Mouse (Mus musculus) retina, embryonic 14.5 days (tissue): ENCODE measurements around the gene Dqx1.

Experiments used
- DNase-seq: peaks from one replicate; pipeline ENCODE4 v3.0.0-alpha.2; 2015; ENCODE audit warnings: low spot score

The Dqx1 gene

DNA sequence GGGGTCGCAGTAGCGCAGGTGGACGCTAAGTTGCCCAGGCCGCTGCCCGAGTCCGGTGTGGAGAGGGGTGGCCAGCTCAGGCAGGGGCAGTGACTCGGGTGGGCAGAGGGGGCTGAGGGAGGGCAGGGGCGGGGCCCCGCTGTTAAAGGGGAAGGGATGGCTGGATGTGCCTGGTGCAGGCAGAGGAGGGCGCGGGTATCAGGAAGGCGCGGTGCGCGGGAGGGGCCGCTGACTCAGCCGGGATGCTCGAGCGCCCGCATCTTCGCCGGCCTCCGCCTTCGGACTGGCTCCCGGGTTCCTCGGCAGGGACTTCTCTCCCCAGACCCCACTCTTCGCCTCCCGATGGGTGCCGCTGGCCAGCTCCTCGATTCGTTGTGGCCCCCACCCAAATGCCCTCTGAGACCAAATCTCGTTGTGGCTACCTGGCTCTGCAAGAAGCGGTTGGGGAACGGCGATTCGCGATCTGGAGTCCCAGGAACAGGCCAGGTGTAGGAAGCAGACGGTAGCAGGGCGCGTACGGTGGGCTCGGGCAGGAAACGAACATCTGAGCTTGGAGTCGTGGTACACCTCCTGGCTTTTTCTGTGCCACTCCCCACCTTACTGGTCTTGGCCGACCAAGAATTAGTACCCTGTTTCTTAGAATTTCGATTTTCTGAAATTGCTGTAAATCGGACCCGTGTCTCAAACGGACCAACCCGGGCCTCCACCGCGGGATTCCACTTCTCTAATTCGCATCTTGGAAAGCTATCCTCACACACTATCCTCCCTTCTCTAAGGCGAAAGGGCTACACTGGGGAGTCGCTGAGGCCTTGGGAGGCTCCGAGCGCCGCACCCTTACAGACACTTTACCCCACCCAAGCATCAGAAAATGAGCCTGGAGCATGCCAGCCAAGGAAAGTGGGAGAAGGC is 12.9 kb downstream of the Dqx1 start:
- DNase-seq = peak; percentile 60

DNA sequence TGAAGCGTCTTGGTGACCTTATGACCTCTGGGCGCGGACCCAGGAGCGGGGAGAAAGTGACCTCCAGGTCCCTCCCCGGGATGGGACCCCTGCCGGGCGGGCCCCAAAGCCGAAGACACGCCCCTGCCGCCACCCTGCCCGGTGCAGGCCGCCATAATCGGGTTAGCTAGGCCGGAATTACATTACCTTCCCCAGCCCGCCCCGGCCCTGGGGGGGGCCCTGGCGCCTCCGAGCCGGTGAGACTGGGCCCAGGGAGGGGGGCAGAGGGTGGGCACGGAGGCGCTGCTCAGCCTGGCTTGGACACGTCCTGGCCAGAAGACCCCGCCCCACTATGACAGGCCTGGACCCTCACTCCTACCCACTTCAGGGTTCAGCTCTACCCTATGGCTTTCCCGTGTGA is 13.6 kb downstream of the Dqx1 start:
- no peak for DNase-seq

DNA sequence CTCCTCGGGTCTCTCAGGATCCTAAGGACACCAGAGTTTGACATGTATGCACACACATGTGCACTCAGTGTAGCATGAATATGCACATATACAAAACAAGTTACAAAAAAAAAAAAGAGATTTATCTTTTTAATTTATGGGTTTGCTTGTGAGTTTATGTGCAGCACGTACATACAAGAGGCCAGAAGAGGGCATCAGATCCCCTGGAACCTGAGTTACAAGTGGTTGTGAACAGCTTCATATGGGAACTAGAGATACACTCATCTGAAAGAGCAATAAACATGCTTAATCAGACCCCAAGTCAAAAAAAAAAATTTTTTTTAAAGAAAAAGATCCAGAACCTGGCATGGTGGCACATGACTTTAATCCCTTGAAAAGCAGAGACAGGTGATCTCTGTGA is 17.3 kb downstream of the Dqx1 start:
- DNase-seq = no peak

DNA sequence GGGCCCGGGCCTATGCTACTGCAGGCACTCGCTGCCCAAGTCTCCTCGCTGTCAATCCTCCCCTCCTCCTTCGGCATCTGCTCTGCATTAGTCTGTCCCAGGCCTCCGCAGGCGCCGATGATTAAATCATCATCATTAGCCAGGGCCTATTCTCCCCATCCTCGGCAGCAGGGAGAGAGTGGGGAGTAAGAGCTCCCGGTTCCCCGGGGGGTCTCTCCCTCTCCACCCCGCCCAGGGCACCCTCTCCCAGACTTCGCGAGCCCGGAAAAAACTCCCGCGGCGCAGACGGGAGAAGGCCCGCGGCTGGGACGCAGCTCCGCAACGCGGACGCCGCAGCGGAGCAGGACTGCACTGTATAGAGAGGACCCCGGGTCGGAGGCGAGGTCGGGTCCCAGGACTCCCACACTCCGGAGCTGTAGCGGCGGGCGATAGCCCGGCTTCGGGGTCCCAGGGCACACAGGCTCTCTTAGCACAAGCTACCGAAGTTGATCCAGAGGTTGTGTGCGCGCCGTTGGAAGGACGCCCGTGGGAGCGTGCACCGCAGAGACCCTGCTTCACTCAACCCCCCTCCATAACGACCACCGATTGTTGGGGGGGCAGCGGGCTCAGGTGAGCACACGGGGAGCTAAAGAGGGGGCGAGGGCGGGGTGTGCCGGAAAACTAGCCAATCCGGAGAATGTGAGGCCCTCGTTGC is 20.1 kb downstream of the Dqx1 start, which contains the start of gene Pcgf1:
Gene Pcgf1 (plus strand): TSS at position 240 of the 694 bp plus-strand sequence.
- DNase-seq = no peak

DNA sequence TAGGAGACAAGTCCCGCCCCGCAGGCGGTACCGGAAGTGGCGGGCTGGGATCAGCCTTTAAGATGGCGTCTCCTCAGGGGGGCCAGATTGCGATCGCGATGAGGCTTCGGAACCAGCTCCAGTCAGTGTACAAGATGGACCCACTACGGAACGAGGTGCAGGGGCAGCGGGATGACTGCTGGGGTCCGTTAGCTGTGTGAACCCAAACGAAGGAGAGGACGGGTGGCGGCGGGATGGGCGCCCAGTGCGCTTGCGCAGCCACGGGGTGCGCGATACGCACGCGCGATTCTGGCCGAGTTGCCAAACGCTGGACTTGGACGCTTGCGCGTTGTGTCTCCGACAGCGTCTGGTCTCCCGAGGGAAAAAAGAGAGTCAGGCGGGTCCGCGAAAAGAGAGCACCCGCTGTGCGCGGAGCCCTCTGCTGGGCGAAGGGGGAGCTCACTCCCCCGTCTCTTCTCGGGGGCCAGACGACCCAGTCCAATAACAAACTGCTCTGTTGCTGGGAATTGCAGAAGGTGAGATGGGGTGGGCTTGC is 20.7 kb downstream of the Dqx1 start:
- peak; percentile 100 for DNase-seq

DNA sequence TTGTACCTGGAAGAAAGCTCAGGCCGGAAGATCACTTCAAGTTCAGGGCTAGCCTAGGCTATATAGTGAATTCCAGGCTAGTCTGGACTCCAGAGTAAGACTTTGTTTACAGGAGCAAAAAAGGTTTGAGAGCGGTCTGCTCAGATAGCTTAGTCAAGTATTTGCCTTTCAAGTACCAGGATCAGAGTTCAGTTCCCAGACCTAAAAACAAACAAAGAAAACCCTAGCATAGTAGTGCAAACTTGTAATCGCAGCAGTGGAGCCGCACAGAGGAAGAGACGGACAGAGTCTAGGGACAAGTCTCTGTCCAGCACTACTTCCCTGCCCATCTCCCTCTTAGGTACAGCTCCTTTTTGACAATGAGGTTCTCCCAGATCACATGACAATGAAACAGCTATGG is 22.6 kb downstream of the Dqx1 start:
- DNase-seq = no peak

DNA sequence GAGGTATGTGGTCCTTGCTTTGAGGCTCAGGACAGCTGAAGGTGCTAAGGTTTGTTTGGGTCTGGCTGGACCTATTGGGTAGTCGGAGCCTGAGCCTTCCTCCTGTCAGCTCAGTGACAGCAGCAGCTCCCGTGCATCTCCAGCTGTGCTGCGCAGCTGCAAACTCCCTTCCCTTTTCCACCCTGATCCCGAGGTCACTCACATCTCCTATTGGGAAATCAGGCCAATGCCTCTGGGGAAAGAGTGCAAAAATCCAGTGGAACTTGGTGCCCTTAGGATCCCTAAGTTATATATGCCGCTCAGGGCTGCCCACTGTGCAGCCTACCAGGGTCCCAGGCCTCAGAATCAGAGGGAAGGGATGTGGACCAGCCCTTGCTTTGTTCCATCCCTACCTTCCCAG is 25.9 kb downstream of the Dqx1 start:
- DNase-seq = no peak

DNA sequence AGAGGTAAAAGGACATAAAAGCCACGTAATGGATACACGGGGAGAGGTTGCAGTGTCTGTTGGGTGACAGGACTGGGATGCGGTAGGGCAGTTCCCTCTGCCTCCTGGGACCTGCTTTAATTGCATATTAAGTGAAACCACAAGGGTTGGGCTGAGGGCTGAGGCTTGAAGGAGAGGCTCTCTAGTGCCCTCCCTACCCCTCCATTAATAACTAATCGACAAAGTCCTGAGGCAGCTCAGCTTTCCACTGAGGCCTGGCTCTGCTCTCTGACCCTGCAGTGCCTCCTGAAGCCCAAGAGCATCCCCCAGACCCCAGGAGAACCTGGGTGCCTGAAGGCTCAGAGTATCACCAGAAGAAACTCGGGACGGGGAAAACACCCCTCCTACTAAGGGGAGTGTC is 26.8 kb downstream of the Dqx1 start:
- DNase-seq = no peak

DNA sequence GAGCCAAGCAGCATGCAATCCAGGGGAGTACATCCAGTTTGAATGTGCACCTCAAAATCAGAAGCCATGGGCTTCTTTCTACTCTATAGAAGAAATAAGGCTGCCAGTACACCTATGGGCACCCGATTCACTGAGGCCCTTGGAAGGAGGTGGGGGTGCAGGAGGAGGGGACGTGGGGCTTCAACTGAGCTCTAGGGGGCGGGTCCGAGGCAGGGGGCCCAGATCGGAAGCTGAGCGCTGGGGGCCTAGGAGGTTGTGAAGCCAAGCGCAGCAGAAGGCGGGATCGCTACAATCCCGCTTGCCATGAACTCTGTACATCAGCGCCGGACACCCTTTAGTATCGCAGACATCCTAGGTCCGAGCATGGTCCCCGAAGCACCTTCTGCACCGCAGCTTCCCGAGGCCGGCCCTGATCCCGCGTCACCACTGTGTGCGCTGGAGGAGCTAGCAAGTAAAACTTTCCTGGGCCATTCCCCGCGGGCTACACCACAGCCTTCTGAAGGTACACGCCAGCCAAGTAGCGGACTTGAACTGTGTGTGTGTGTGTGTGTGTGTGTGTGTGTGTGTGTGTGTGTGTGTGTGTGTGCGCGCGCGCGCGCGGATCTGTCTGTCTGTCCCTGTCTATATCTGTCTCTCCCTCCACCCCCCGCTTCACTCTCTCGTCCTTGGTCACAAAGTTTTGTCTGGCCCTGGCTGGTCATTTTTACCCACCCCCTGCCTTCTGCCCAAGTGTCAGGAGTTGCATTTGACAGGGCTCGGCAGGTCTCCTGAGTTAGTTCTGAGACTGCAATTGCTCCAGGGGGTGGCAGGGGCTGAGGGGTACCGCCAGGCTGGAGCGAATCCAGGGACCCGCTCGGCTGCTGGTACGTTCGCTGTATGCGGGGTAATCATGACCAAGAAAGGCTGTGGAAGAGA is 28.7 kb downstream of the Dqx1 start, which contains the start of gene Lbx2:
Gene Lbx2 (plus strand): TSS at position 247 of the 915 bp plus-strand sequence.
- DNase-seq = no peak

DNA sequence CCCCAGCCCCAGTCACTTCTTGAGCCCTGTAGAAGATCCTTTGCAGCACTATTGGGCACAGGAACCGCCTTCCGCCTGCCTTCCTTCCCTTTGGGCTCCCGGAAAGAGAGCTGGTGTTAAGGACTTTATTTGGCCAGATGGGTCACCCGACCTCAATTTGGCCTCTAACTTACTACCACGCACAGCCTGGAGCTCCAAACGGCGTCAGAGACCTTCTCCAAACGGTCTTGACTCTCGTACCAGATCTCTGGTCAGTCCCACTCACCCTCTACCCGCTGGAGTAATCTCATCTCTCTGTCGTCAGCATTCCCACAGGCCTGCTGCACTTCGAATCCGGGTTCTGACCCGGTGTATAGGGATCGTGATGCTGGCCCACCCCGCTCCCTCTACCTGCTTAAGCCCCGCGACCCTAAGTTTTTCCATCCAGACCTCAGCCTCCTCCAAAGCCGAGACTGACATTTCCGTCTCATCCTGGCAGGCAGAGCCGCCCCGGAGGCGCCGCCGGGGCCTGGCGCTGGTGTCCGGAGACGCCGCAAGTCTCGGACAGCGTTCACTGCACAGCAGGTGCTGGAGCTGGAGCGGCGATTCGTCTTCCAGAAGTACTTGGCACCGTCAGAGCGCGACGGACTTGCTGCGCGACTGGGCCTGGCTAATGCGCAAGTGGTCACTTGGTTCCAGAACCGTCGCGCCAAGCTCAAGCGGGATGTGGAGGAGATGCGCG is 29.7 kb downstream of the Dqx1 start:
- no peak for DNase-seq

DNA sequence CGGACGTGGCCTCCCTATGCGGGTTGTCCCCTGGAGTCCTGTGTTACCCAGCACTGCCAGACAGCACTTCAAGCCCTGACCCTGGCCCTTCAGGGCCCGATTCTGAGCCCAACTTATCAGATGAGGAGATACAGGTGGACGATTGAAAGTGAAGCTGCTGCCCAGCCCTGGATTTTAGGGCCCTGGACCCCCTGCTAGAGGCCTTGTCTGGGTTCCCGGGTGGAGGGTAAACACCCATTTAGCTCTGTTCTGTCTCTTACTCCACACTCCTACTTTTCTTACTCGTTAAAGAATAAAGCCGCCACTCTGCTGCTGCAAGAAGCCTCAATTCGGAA is 30.2 kb downstream of the Dqx1 start:
- no peak for DNase-seq

DNA sequence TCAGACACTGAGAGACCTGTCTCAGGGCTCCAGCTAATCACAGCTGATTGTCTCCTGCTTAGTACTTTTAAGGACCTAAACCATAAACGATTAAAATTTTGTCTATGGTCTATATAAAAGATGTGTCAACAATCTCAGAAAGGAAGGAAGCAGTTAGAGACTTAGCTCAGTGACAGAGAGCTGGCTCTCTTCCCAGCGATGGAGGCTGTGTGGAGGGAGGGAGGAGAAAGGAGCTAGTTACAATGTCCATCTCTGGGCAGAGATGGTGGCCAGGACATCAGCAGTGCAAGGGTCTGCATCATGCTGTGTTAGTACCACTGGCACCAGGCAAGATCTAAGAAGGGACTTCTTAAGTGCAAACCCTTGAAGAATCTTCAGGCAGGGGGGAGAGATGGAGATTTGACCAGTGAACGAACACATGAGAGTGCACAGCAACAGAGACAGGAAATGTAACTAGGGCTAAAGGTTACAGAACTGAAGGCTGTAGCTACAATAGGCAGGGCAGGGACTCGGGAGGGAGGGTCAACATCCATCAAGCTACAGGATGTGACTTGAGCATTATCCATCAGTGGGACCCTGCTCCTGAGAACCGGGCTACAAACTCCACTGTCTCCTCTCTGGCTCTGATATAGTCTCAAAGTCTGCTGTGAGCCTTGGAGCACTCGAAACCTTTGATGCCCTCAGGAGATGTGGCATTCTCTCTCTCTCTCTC is 34.9 kb downstream of the Dqx1 start:
- DNase-seq = no peak

DNA sequence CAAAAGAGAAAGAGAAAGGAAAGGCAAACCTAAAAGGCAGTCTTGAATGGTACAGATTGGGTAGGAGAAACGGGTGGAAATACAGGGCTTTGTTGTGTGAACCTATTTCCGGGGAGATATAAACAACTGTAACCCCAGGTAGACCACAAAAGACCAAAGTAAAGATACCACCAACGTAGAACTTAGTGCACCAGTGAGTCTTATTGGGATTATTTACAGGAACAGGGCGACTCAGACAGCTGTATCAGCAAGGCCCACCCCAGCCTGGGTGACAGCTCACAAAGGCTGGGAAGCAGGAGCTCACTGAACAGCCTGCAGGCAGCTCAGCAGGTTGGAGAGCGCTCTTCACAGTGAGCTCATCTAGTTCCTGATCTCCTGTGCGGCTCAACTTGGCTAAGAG is 38.3 kb downstream of the Dqx1 start:
- no peak for DNase-seq

DNA sequence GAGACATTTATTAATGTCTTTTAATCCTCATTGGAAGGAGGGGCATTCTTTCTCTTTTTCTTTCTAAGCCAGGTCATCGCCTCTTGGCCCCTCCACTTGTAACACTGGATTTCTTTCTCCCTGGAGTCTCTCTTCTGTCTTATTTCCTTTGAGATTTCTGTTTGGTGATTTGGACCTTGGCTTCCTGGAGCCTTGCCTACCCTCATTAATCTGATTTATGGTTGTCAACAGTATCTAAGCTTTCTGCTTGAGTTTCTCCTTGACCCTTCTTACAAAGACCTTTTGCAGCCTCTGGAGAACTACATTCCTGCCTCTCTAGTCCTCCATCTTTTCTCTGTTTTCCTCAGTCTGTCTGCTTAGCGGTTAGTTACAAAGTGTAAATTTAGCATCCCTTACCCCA is 40.8 kb downstream of the Dqx1 start:
- DNase-seq = no peak

DNA sequence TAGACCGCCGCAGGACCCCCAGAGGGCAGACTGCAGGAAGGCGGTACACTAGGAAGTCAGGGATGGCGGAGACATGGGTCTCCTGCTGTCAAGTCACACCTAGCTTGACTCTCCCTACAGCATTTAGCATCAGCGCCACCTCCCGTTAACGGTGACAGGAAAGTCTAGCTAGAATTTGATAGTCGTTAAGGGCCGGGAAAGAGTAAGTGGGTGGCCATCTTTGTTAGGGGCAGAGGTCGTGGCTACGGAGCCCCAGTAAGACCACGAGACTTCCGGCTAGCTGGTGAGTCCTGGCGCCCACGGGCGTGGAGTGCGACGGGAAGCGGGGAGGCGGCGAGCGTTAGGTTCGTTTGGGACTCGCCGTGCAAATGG is 43.7 kb downstream of the Dqx1 start, which contains the start of the genes Ccdc142 and Gm42688:
Gene Ccdc142 (plus strand): TSS at position 286 of the 372 bp plus-strand sequence.
Gene Gm42688 (plus strand): TSS at position 302 of the 372 bp plus-strand sequence.
- DNase-seq = peak; percentile 88

DNA sequence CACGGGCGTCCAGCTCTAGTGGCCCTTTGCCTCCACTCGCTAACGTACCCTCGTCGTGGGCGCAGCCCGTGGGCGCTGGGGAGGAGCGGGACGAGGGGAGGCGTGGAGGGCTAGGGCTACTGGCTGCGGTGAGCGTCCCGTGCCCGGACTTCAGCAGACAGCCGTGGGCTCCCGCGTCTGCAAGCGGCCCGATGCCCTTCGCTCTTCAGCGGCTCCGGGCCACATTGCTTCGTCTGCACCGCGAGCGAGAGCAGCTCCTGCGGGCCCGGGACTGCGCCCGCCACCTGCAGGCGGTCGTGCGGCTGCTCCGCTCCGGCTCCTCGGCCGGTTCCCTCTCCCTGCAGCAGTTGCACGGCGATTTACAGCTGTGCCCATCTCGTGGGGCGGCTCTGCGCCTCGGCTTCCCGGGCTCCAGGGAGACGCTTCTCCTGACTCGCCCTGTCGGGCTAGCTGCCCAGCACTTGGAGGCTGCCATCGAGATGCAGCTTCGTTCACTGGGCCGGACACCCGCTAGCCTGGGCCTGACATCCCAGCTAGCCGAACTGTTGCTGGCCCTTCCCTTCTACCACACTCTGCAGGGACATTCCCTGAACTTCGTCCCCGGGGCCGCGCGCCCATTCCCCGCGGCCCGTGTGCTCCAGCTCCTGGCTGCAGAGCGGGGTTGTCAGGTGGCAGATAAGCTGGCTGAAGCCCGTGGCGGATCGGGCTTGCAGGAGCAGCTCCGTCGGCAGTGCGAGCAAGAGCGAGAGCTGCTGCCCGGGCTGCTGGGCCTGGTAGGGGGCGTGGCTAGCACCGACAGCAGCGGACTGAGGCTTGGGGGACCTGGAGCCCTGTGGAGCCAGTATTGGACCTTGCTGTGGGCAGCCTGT is 44.3 kb downstream of the Dqx1 start:
- DNase-seq = peak; percentile 74

DNA sequence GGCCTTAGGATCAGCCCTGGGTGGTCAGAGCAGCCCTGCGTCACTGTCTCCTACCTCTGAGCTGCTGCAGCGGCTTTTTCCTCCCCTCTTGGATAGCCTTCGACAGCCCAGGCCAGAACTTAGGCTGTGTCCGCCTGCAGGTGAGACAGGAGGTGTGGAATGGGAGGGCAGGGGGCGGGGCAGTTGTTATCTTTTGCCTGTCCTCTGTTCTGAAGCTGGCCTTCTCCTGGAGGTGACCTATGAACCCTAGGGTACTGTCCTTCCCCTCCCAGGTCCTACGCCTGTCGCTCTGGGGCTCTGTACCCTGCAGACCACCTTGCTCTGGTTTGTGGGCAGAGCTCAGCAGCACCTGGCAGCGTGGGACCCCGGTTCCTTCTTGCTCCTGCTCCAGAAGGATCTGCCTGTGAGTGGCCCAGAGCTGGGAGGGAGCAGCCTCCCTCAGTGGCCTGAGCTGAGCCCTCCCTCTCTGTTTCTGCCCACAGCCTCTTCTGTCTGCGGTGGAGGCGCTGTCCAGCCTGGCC is 45.5 kb downstream of the Dqx1 start:
- DNase-seq = no peak

DNA sequence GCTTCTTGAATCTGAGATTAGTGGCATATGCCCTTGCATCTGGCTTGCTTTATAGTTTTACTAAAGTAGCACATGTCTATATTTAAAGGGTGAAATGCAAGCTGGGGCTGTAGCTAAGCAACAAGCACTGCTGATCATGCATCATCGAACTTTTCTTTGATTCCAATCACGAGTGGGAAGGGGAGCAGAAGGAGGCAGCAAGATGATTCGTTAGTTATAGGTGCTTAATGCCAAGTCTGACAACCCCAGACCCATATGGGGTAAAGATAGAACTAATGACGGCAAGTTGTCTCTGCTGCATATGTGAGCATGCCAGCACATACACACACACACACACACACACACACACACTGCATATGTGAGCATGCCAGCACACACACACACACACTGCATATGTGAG is 46.5 kb downstream of the Dqx1 start:
- no peak for DNase-seq
